Comparison of ENCODE assay signal across 9 mouse cellular contexts in genomic region chr16:16921021-16921435, GRCm38 (mm10). TPM values are rescaled to one million over a fixed set of nuclear protein-coding genes. Genes with fewer than 3 reads are reported as not detected.
DNase-seq lines count a peak whose midpoint lies in the region; ATAC-seq and TF ChIP-seq lines count a peak whose summit lies in the region.
"Had no signal": no experiment of that assay in that cellular context is flagged by ENCODE, and none has a peak within 500 bp of the region (broad histone marks: within the 10 kb centered on the region; RNA-seq: fewer than 3 reads in every experiment).

No protein-coding gene starts in this region.

- peak; percentile 80 to 91 for DNase-seq in adrenal gland, adult (ENCODE audit: inconsistent age in 2 of 2, low spot score in 1 of 2)
- DNase-seq in adrenal gland, postnatal 4 days (ENCODE audit: low spot score in 2 of 2) = no peak
- peak; percentile 14 to 17 for DNase-seq in spleen, postnatal 36 days (ENCODE audit: low spot score in 2 of 2)
- no peak for DNase-seq in spleen, adult 18-20 months
- peak; percentile 33 to 61 for DNase-seq in cerebellum, postnatal 25 days
- peak; percentile 54 for DNase-seq in kidney, postnatal 0 days (ENCODE audit: low spot score)
- peak; percentile 20 for DNase-seq in retina, embryonic 14.5 days (ENCODE audit: low spot score)
- no peak for DNase-seq in embryonic facial prominence, embryonic 10.5 days (ENCODE audit: low spot score)

- 72% methylated on average over 3 of the region's 3 CpGs for WGBS in kidney, postnatal 0 days
- 79% methylated on average over 3 of the region's 3 CpGs for WGBS in embryonic facial prominence, embryonic 10.5 days

- no peak overlapping the region for H3K27ac ChIP-seq in kidney, postnatal 0 days
- H3K27ac ChIP-seq in embryonic facial prominence, embryonic 10.5 days (replicated peaks) = no peak overlapping the region
- H3K27ac ChIP-seq: lung, embryonic 15.5 days had no signal

- H3K27me3 ChIP-seq in kidney, postnatal 0 days (ENCODE audit: insufficient read depth, low read length) = no peaks in the 10 kb centered on the region
- H3K27me3 ChIP-seq in embryonic facial prominence, embryonic 10.5 days (replicated peaks; ENCODE audit: low read depth, poor library complexity, severe bottlenecking) = no peaks in the 10 kb centered on the region
- H3K27me3 ChIP-seq: lung, embryonic 15.5 days had no signal

- no peak overlapping the region for H3K4me2 ChIP-seq in kidney, postnatal 0 days (ENCODE audit: low read length)
- H3K4me2 ChIP-seq: lung, embryonic 15.5 days had no signal

- TF ChIP-seq CTCF in kidney, postnatal 0 days (IDR thresholded peaks at IDR 0.05; ENCODE audit: low read depth) = peak; percentile 66

- no peaks in the 10 kb centered on the region for H3K4me1 ChIP-seq in kidney, postnatal 0 days (replicated peaks; ENCODE audit: insufficient read depth, low read length)
- no peaks in the 10 kb centered on the region for H3K4me1 ChIP-seq in embryonic facial prominence, embryonic 10.5 days
- H3K4me1 ChIP-seq: lung, embryonic 15.5 days had no signal

- no peak overlapping the region for H3K9ac ChIP-seq in kidney, postnatal 0 days (ENCODE audit: low read depth, low read length)
- H3K9ac ChIP-seq: lung, embryonic 15.5 days had no signal

- no peaks in the 10 kb centered on the region for H3K9me3 ChIP-seq in kidney, postnatal 0 days (replicated peaks; ENCODE audit: low read length)
- H3K9me3 ChIP-seq in embryonic facial prominence, embryonic 10.5 days = no peaks in the 10 kb centered on the region
- H3K9me3 ChIP-seq: lung, embryonic 15.5 days had no signal

- ATAC-seq in kidney, postnatal 0 days (replicated peaks; ENCODE audit: low FRiP score, low read depth) = 0 out of 2 replicates have a peak, but pooled peaks have one; percentile 16

- no peak overlapping the region for H3K4me3 ChIP-seq in kidney, postnatal 0 days (replicated peaks; ENCODE audit: low read depth, low read length)
- no peak overlapping the region for H3K4me3 ChIP-seq in embryonic facial prominence, embryonic 10.5 days
- H3K4me3 ChIP-seq: lung, embryonic 15.5 days had no signal

- peaks cover 49% of the 10 kb centered on the region for H3K36me3 ChIP-seq in kidney, postnatal 0 days (ENCODE audit: insufficient read depth, low read length)
- peaks cover 92% of the 10 kb centered on the region for H3K36me3 ChIP-seq in embryonic facial prominence, embryonic 10.5 days (replicated peaks)

RNA-seq across cellular contexts. Expression of gene Ppm1f, which starts 24.8 kb away (rescaled TPM):
- 10 to 100 TPM; 41.4 to 44.5 TPM for total RNA-seq in adrenal gland, postnatal 4 days (2021)
- polyA plus RNA-seq in kidney, postnatal 0 days (2015; fragmentation: Nextera tagmentation; extraction: Ambion mirVana) = 15.1 and 17.4 TPM in 2 replicates
- 33.8 and 35.7 TPM in 2 replicates for polyA plus RNA-seq in embryonic facial prominence, embryonic 10.5 days (2016; fragmentation: Nextera tagmentation; extraction: Ambion mirVana)

RNA-seq across cellular contexts. Expression of gene Vpreb1, which starts 50.4 kb away (rescaled TPM):
- total RNA-seq in adrenal gland, postnatal 4 days (2021) = under 1 TPM in 1 of 2 experiments, not detected in 1; 0.87 TPM
- polyA plus RNA-seq in kidney, postnatal 0 days (2015; fragmentation: Nextera tagmentation; extraction: Ambion mirVana) = 2.1 and 2.5 TPM in 2 replicates
- polyA plus RNA-seq in embryonic facial prominence, embryonic 10.5 days (2016; fragmentation: Nextera tagmentation; extraction: Ambion mirVana) = 1.4 and 2.7 TPM in 2 replicates

RNA-seq across cellular contexts. Expression of gene Top3b, which starts 50.5 kb away (rescaled TPM):
- total RNA-seq in adrenal gland, postnatal 4 days (2021) = 10 to 100 TPM; 83.5 to 93.2 TPM
- 66.4 and 68.0 TPM in 2 replicates for polyA plus RNA-seq in kidney, postnatal 0 days (2015; fragmentation: Nextera tagmentation; extraction: Ambion mirVana)
- 71.7 and 78.5 TPM in 2 replicates for polyA plus RNA-seq in embryonic facial prominence, embryonic 10.5 days (2016; fragmentation: Nextera tagmentation; extraction: Ambion mirVana)

RNA-seq across cellular contexts. Expression of gene Igll1, which starts 57.2 kb away (rescaled TPM):
- total RNA-seq in adrenal gland, postnatal 4 days (2021) = not detected
- polyA plus RNA-seq in kidney, postnatal 0 days (2015; fragmentation: Nextera tagmentation; extraction: Ambion mirVana) = 0.24 and 0.32 TPM in 2 replicates
- polyA plus RNA-seq in embryonic facial prominence, embryonic 10.5 days (2016; fragmentation: Nextera tagmentation; extraction: Ambion mirVana) = 0.29 TPM in 1 of 2 replicates, not detected in the other

Comparison
In these comparisons a context has a peak if more than half of its experiments do, and no peak if none do; other contexts are left out.
1. DNase-seq: peak in adrenal gland, adult (2 of 2), spleen, postnatal 36 days (2 of 2), cerebellum, postnatal 25 days (2 of 2), kidney, postnatal 0 days (single experiment) and retina, embryonic 14.5 days (single experiment); none in adrenal gland, postnatal 4 days (0 of 2), spleen, adult 18-20 months (0 of 2) and embryonic facial prominence, embryonic 10.5 days (single experiment).